Mouse (Mus musculus) forebrain, postnatal 0 days (tissue): ENCODE measurements at regions not wholly inside any gene's neighbourhood (a gene's known extent, or its start where the extent isn't known, plus 50 kb on each side); places are given as distances from the start of the nearest gene placed in this dataset.

Experiments
- ATAC-seq: fragments of 200-750 bp; cut with Nextera tagmentation; 2 replicates; pipeline ENCODE4 v1.8.0; 2017; ENCODE audit warnings: mild to moderate bottlenecking, moderate library complexity
- DNase-seq: peaks from one replicate; pipeline ENCODE4 v3.0.0-alpha.2; 2015
- H3K27ac ChIP-seq: fragments of 300-500 bp; sonication (generic); 2 replicates; pipeline ENCODE4 v1.5.1; 2014; ENCODE audit warnings: low read depth, mild to moderate bottlenecking, antibody characterized with exemption, low read length, moderate library complexity, mixed read lengths
- H3K27me3 ChIP-seq: fragments of 300-500 bp; sonication (generic); 2 replicates; pipeline ENCODE4 v1.6.1; 2014; ENCODE audit warnings: mild to moderate bottlenecking, low read length, mixed read lengths; ENCODE audit not compliant: insufficient read depth
- H3K36me3 ChIP-seq: fragments of 300-500 bp; sonication (generic); 2 replicates; pipeline ENCODE4 v1.6.1; 2014; ENCODE audit warnings: mild to moderate bottlenecking, moderate library complexity; ENCODE audit not compliant: insufficient read depth
- H3K4me1 ChIP-seq: fragments of 300-500 bp; sonication (generic); 2 replicates; pipeline ENCODE4 v1.6.1; 2014; ENCODE audit warnings: antibody characterized with exemption; ENCODE audit not compliant: insufficient read depth
- H3K4me2 ChIP-seq: fragments of 300-500 bp; sonication (generic); 2 replicates; pipeline ENCODE4 v1.6.1; 2014; ENCODE audit warnings: low read depth, mild to moderate bottlenecking, moderate library complexity
- H3K4me3 ChIP-seq: fragments of 300-500 bp; sonication (generic); 2 replicates; pipeline ENCODE4 v1.5.1; 2014; ENCODE audit warnings: low read depth, low read length, mixed read lengths
- H3K9ac ChIP-seq: fragments of 300-500 bp; sonication (generic); 2 replicates; pipeline ENCODE4 v1.6.1; 2014; ENCODE audit warnings: mild to moderate bottlenecking
- H3K9me3 ChIP-seq: fragments of 300-500 bp; sonication (generic); 2 replicates; pipeline ENCODE4 v1.6.1; 2016; ENCODE audit warnings: low read length
- CTCF ChIP-seq: sonication (generic); IDR thresholded peaks from 2 replicates; pipeline ENCODE4 v1.5.1; 2016; ENCODE audit warnings: antibody characterized with exemption, control low read depth, low read depth
- WGBS: fragments of 180-500 bp; shearing (Covaris S2); extraction: QIAGEN DNeasy Blood & Tissue Kit; methylation state at CpG from one replicate; pipeline ENCODE4 v1.1.7; 2014; 5-methylcytosine and 5-hydroxymethylcytosine counted together

DNA sequence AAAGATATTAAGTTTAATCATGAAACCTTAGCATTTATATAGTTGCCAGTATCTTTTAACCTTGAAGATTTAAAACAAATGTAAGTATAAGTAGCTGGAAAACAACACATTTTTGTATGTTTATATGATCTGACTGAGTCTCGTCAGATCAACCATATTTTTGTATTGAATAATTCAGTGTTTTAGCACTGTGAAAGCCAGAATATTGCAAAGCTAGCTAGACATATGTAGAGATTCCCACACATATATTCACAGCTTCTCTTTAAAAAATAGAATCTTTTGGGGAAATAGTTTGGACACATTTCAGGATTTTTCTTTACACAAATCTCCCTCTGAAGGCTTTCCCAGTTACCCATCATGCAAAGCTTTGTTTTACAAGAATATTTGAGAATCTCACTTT, 113.0 kb upstream of the Olfr1323 start:
- Histone ChIP-seq H3K27ac (no peak overlapping the region), H3K4me2 (no peak overlapping the region), H3K9me3 (no peaks in the 10 kb centered on the region), H3K4me1 (no peaks in the 10 kb centered on the region), H3K9ac (no peak overlapping the region), H3K36me3 (no peaks in the 10 kb centered on the region), H3K27me3 (no peaks in the 10 kb centered on the region), H3K4me3 (no peak overlapping the region)
- WGBS, result 65% methylated on average over 1 of the region's 1 CpGs
- ATAC-seq, result peak; percentile 78
- no peak for TF ChIP-seq CTCF
- DNase-seq, result peak; percentile 0
